Mouse (Mus musculus) adrenal gland, adult 10 weeks (tissue): ENCODE results near the gene BC030500. TPM values are rescaled to one million over a fixed set of nuclear protein-coding genes. Genes with fewer than 3 reads are reported as not detected.

ENCODE experiments used
- polyA plus RNA-seq: library from polyadenylated mRNA; stranded (reverse); fragments of 350-450 nt; fragmentation: Illumina TruSeq; extraction: RNeasy Lipid Tissue Mini Kit (QIAGEN cat#74804); gene quantifications from one replicate; pipeline ENCODE4 v1.2.3, GENCODE M21; 2014; ENCODE audit warnings: low read depth, low replicate concordance

The BC030500 gene
- polyA plus RNA-seq: not detected

GRCm38 (mm10) chr8:58911677-58912076, at the start of gene BC030500:
Gene BC030500, plus strand, starts transcription at chr8:58911755.

GRCm38 (mm10) chr8:58912196-58912839, 763 bp downstream of the BC030500 start, which contains the start of gene Galntl6:
Gene Galntl6, minus strand, starts transcription at chr8:58912640.

Other genes starting within 250 kb of the BC030500 start
- gene Galntl6, start 885 bp downstream of the BC030500 start, polyA plus RNA-seq: not detected